Mouse (Mus musculus): ENCODE measurements around the gene T.

T gene

GRCm38 (mm10) chr17:8433121-8433977 lies 874 bp upstream of the T start:
- no peak for DNase-seq (ENCODE audit: low spot score)

- DNase-seq (ENCODE audit: low spot score): no peak
These were observed 2.0 kb downstream of the T start for GRCm38 (mm10) chr17:8436184-8436583.

DNA sequence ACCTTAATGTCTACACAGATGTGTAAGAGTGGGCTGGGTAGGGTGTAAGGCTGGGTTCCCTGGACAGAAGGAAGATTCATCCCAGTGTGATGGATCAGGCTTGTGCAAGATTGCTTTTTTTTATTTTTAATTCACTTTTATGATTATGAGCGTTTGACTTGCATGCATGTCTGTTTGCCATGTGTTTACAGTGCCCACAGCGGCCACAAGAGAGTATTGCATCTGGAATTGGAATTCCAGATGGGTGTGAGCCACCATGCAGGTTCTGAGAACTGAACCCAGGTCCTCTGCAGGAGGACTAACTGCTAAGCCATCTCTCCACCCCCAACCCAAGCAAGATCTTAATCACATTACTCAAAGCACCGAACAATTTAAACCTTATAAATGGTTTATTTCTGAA lies 9.8 kb downstream of the T start:
- DNase-seq (ENCODE audit: low spot score): no peak

GRCm38 (mm10) chr17:8447676-8448192 lies 13.5 kb downstream of the T start:
- no peak for DNase-seq (ENCODE audit: low spot score)

DNA sequence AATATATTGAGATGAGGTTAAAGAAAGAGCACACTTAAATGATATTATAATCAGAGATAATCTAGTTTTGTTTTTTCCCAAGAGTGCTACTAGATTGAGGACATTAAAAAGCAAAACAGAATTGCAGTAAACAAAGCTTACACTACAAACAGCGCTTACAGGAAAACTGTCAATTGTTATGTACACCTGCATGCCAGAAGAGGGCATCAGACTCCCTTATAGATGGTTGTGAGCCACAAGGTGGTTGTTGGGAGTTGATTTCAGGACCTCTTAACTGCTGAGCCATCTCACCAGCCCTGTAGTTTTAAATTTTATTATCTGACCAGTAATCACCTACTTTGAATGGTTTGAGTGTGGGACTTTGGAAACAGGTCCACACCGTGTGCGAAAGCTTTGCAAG lies 14.1 kb downstream of the T start:
- no peak for DNase-seq (ENCODE audit: low spot score)

GRCm38 (mm10) chr17:8455196-8455595 lies 21.0 kb downstream of the T start:
- peak; percentile 34 for DNase-seq (ENCODE audit: low spot score)

DNA sequence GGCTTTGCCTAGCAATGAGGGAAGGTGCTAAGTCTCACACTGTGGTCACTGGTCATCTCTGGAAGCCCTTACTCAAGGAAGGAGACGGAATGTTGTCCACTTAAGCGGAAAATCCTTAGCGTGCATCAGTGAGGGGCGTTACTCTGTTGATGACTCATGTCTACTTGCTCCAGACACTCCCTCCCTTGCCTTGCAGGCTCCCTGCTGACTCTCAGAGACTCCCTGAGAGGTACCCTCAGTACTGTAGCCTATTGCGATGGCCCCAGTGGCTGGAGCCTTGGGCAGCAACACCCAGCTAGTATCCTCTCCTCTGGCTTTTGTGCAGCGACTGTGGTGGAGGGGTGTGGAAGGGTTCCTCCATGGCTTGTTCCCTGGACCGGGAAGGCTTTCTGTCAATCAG lies 21.4 kb downstream of the T start:
- DNase-seq (ENCODE audit: low spot score): peak; percentile 38

DNA sequence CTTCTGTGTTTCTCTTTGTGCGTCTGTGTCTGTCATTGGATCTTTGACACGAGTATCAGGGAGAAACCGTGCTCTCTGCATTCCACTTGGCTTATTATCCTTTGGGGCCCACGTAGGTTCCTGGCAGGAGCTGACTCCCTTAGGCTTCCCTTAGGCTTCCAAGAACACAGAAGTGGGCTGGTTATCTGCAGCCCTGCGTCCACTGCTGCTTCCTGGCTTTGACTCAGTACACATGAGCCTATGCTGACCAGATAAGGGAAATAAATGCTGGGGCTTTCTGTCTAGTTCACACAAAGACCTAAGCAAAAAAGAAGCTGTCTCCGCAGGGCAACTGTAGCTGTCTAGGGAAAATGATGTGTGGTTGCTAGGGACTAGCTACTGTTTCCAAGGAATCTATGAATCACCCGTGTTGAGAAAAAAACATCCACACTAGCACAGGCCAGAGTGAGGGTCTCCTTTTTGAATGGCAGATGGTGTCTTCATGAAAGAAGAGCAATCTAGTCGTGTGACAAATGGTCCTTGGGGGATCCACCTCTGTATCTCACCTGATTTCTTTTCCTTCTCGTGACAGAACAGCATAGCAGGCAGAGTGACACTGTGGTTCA lies 22.7 kb downstream of the T start:
- DNase-seq (ENCODE audit: low spot score): no peak

DNA sequence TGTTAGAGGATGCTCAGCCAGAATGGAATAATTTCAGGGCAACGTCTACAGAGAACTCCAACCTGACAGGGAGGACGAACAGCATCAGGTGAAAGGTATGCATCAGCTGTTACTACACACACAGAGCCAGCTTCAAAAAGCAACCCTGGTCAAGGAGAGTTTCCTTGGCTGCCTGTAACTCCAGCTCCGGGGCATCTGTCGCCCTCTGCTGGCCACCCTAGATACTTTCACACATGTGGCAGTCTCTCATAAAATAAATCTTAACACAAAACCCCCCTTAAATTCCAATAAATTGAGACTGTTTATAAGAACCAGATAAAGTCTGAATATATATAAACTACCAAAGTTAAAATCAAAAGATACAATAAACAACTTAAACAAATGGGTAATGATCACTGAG lies 27.3 kb downstream of the T start:
- peak; percentile 77 for DNase-seq (ENCODE audit: low spot score)

DNA sequence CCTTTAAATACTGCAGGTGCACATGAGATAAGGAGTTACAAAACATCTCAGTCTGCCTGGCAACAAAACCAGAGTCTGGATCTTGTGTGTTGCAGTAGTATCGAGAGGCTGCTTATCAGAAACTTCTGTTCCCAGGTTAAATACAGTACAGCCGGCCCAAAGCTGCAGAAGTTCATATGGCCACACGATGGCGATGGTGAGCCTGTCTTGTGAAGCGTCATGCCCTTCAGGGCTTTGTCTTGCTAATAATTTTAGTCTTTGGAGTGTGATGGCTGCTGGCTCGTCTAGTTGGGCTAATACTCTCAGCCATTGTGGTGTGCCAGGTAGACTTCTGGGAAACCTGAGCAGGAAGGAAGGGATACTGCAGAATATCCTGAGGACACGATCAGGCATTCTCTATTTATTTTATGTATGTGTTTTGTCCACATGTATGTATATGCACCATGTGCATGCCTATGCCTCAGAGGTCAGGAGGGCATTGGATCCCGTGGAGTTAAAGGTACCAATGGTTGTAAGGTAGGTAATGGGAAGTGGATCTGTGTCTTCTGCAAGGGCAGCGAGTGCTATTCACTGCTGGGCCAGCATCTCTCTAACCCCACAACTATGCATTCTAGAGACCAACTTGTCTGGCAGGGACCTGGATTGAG lies 29.4 kb downstream of the T start:
- DNase-seq (ENCODE audit: low spot score): peak; percentile 95

GRCm38 (mm10) chr17:8467771-8468170 lies 33.5 kb downstream of the T start:
- no peak for DNase-seq (ENCODE audit: low spot score)

- peak; percentile 96 for DNase-seq (ENCODE audit: low spot score)
These were observed 34.6 kb downstream of the T start for GRCm38 (mm10) chr17:8468716-8469344.

GRCm38 (mm10) chr17:8478554-8478953 lies 44.3 kb downstream of the T start:
- DNase-seq (ENCODE audit: low spot score): no peak

DNA sequence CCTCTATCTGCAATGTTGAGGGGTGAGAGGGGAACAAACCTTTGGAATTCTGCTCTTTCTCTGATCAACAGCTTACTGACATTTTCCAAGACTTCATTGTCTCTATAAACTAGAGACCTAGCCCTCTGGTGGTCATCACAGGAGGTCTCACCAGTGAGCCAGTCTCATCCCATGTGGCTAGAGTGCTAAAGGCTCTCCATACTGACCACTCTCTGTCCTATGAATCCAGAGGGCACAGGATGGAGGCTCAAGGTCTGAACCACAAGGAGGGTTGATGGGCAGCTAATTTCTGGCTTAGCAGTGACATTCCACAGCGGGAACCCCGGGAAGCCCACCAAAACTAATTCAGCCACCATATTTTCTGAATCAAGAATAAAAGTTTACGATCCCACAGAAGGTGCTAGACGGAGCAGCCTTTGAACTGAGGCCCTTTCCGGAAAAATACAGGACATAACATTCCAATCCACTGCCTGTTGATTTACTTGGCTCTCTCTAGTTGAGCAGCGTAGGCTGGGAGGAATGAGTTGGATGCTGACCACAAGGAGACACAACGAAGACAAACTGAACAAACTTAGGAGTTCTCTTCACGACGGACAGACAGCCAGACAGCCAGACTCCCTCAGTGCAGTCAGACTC lies 45.4 kb downstream of the T start:
- DNase-seq (ENCODE audit: low spot score): no peak

DNA sequence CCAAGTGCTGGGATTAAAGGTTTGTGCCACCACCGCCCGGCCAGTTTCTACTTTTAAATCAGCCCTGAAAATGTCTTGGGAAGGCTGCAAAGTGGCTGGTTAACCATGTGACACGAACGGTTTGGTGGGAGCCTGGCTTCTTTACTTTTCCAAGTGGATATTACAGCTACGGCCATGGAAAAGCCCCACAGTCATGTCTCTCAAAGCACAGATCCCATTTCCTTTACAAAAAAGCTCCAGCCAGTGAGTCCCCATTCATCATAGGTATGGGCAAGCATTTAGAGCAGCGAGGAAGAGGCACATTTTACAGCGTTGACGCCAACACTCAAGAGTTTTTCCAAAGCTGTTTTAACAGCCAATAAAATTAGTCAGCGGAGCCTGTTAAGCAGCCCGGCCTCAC lies 47.6 kb downstream of the T start:
- DNase-seq (ENCODE audit: low spot score): no peak

GRCm38 (mm10) chr17:8482876-8483275 lies 48.7 kb downstream of the T start:
- DNase-seq (ENCODE audit: low spot score): no peak

- DNase-seq (ENCODE audit: low spot score): no peak
These were observed 50.0 kb downstream of the T start for GRCm38 (mm10) chr17:8484246-8484645.

DNA sequence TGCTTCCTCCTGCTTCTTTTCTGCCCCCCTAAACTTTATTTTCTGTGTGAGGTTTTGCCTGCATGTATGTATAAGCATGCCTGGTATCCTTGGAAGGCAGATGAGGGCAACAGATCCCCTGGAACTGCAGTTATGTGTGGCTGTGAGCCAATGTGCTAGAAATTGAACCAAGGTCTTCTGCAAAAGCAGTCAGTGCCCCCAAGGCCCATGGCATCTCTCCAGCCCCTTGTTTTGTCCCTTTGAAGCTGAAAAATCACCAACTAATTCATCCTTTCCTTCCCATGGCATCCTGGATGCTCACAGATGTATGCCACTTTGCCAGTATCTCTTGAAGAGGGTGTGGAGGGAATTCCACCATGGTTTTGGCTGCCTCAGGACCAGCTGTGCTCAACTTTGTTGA lies 50.9 kb downstream of the T start:
- no peak for DNase-seq (ENCODE audit: low spot score)

GRCm38 (mm10) chr17:8487824-8488223 lies 53.6 kb downstream of the T start:
- DNase-seq (ENCODE audit: low spot score): no peak

GRCm38 (mm10) chr17:8490971-8491370 lies 56.7 kb downstream of the T start:
- DNase-seq (ENCODE audit: low spot score): no peak

All from retina, embryonic 14.5 days (tissue).